ENCODE assay signal across 18 mouse cellular contexts in the genomic region with DNA sequence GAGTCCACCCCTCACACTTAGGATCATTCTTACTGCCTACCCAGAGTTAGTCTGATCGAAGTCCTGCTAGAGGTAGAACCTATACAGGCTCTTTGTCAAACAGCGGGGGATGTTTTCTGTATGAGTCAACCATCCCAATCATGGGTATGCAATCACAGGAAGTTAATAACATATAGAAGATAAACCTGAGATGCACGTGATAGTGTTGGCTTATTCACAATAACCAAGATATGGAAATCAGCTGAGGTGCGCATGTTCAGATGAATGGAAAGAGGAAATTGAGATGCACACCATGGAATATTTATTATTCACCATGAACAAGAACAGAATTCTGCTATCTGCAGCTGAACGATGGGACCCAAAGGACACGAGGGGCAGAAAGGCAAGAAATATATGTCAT.
"Had no signal": no experiment of that assay in that cellular context is flagged by ENCODE, and none has a peak within 500 bp of the region (broad histone marks: within the 10 kb centered on the region; RNA-seq: fewer than 3 reads in every experiment).

No protein-coding gene starts in this region.

- DNase-seq: kidney, postnatal 25 days; layer of hippocampus, adult 9-11 months; liver; lung, adult 18-20 months; lung, postnatal 36 days; right cerebral cortex, postnatal 4 days; thymus, postnatal 25 days had no signal

- H3K27me3 ChIP-seq: limb, embryonic 13.5 days; liver, embryonic 12.5 days; liver, embryonic 15.5 days; lung, embryonic 15.5 days; midbrain, embryonic 13.5 days; stomach, embryonic 15.5 days had no signal

- H3K4me1 ChIP-seq: megakaryocyte, embryonic 14.5 days; midbrain, embryonic 13.5 days; stomach, embryonic 15.5 days had no signal

- H3K36me3 ChIP-seq: limb, embryonic 10.5 days; limb, embryonic 13.5 days; liver, embryonic 12.5 days; liver, embryonic 15.5 days; lung, embryonic 15.5 days; midbrain, embryonic 10.5 days; midbrain, embryonic 13.5 days; stomach, embryonic 15.5 days had no signal

- ATAC-seq: liver, embryonic 12.5 days; midbrain, embryonic 13.5 days; midbrain, embryonic 16.5 days had no signal

- H3K9me3 ChIP-seq: limb, embryonic 10.5 days; limb, embryonic 13.5 days; liver, embryonic 12.5 days; liver, embryonic 15.5 days; lung, embryonic 15.5 days; megakaryocyte, embryonic 14.5 days; midbrain, embryonic 10.5 days; midbrain, embryonic 13.5 days; stomach, embryonic 15.5 days had no signal

- H3K27ac ChIP-seq: layer of hippocampus, adult 2 months; limb, embryonic 10.5 days; limb, embryonic 13.5 days; liver, embryonic 12.5 days; liver, embryonic 15.5 days; midbrain, embryonic 10.5 days; midbrain, embryonic 13.5 days; stomach, embryonic 15.5 days had no signal

- H3K9ac ChIP-seq: limb, embryonic 13.5 days; liver, embryonic 12.5 days; liver, embryonic 15.5 days; lung, embryonic 15.5 days; midbrain, embryonic 13.5 days; stomach, embryonic 15.5 days had no signal

- H3K4me2 ChIP-seq: limb, embryonic 13.5 days; liver, embryonic 12.5 days; liver, embryonic 15.5 days; lung, embryonic 15.5 days; midbrain, embryonic 13.5 days; stomach, embryonic 15.5 days had no signal

- H3K4me3 ChIP-seq: layer of hippocampus, adult 2 months; limb, embryonic 10.5 days; limb, embryonic 13.5 days; liver, embryonic 12.5 days; liver, embryonic 15.5 days; lung, embryonic 15.5 days; megakaryocyte, embryonic 14.5 days; midbrain, embryonic 10.5 days; midbrain, embryonic 13.5 days; stomach, embryonic 15.5 days had no signal
